Mouse (Mus musculus) embryonic facial prominence, embryonic 12.5 days (tissue): ENCODE data around the gene Dzip1. TPM values are rescaled to one million over a fixed set of nuclear protein-coding genes. Genes with fewer than 3 reads are reported as not detected.

Experiments used
- ATAC-seq: fragments of 200-750 bp; cut with Nextera tagmentation; 2 replicates; pipeline ENCODE4 v1.8.0; 2017; ENCODE audit not compliant: insufficient number of reproducible peaks, insufficient read depth, low FRiP score, low TSS enrichment
- H3K27ac ChIP-seq: fragments of 300-500 bp; sonication (generic); 2 replicates; pipeline ENCODE4 v1.5.1; 2016; ENCODE audit warnings: mild to moderate bottlenecking
- H3K27me3 ChIP-seq: fragments of 300-500 bp; sonication (generic); 2 replicates; pipeline ENCODE4 v1.6.1; 2016; ENCODE audit warnings: mild to moderate bottlenecking, moderate library complexity
- H3K36me3 ChIP-seq: fragments of 300-500 bp; sonication (generic); 2 replicates; pipeline ENCODE4 v1.6.1; 2016; ENCODE audit warnings: mild to moderate bottlenecking
- H3K4me1 ChIP-seq: fragments of 300-500 bp; sonication (generic); 2 replicates; pipeline ENCODE4 v1.6.1; 2016
- H3K4me2 ChIP-seq: fragments of 300-500 bp; sonication (generic); replicated peaks from 2 replicates; pipeline ENCODE4 v1.6.1; 2016; ENCODE audit warnings: mild to moderate bottlenecking, moderate library complexity
- H3K4me3 ChIP-seq: fragments of 300-500 bp; sonication (generic); 2 replicates; pipeline ENCODE4 v1.5.1; 2016; ENCODE audit warnings: mild to moderate bottlenecking
- H3K9ac ChIP-seq: fragments of 300-500 bp; sonication (generic); 2 replicates; pipeline ENCODE4 v1.6.1; 2016; ENCODE audit warnings: mild to moderate bottlenecking, moderate library complexity
- H3K9me3 ChIP-seq: fragments of 300-500 bp; sonication (generic); 2 replicates; pipeline ENCODE4 v1.6.1; 2016; ENCODE audit warnings: mild to moderate bottlenecking, moderate library complexity
- WGBS: fragments of 180-500 bp; shearing (Covaris S2); methylation state at CpG from one replicate; pipeline ENCODE4 v1.1.7; 2016; 5-methylcytosine and 5-hydroxymethylcytosine counted together
- polyA plus RNA-seq: library from polyadenylated mRNA; unstranded; fragments of >200 nt; fragmentation: Nextera tagmentation; extraction: Ambion mirVana; gene quantifications from 2 replicates; pipeline ENCODE4 v1.2.1, GENCODE M21; 2016

The Dzip1 gene
- polyA plus RNA-seq, 1 experiment from 2014 or later, result 43.0 TPM

DNA sequence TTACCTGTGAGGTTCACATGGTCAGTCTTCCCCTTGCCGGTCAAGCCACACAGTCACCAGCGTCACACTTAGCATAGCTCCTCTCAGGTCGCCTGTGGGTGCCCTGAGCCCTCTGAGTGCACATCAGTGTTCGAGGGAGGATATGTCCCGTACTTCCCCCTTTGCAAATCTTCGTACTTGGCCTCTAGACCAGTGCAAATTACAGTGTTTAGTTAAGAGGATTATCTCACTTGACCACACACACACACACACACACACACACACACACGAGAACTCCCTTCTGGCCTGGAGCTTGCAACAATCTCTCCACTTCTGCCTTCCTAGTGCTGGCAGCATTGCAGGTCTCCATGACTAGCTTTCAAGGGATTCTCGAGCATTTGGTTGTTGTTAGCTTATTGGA, 98.9 kb downstream of the Dzip1 start:
- no peak overlapping the region for H3K27ac ChIP-seq
- no peaks in the 10 kb centered on the region for H3K36me3 ChIP-seq
- no peak overlapping the region for H3K9ac ChIP-seq
- ATAC-seq, result no peak
- no peaks in the 10 kb centered on the region for H3K4me1 ChIP-seq
- H3K4me3 ChIP-seq, result no peak overlapping the region
- no peak overlapping the region for H3K4me2 ChIP-seq
- no peaks in the 10 kb centered on the region for H3K9me3 ChIP-seq
- 80% methylated on average over 8 of the region's 8 CpGs for WGBS
- H3K27me3 ChIP-seq, result no peaks in the 10 kb centered on the region

Other genes starting within 250 kb of the Dzip1 start
- 2.3 and 2.8 TPM in 2 replicates for gene Abcc4, start 219.2 kb downstream of the Dzip1 start, polyA plus RNA-seq
- 1.7 and 1.9 TPM in 2 replicates for gene Cldn10, start 137.6 kb downstream of the Dzip1 start, polyA plus RNA-seq
- 30.2 and 30.9 TPM in 2 replicates for gene Dnajc3, start 12.5 kb upstream of the Dzip1 start, polyA plus RNA-seq
- gene Uggt2, start 174.0 kb upstream of the Dzip1 start, polyA plus RNA-seq, result 20.7 and 21.9 TPM in 2 replicates
- gene Hs6st3, start 212.9 kb upstream of the Dzip1 start, polyA plus RNA-seq, result 0.17 and 0.40 TPM in 2 replicates